Mouse (Mus musculus): ENCODE results near the gene Zfr2.
A peak's percentile ranks its signal among the peaks of the same experiment; 100 is the strongest.

Zfr2 gene

GRCm38 (mm10) chr10:81247804-81248203 lies 14.8 kb downstream of the Zfr2 start:
- no peak for DNase-seq (ENCODE audit: low spot score in 2 of 2)

- DNase-seq (ENCODE audit: low spot score in 2 of 2): no peak
Measured at GRCm38 (mm10) chr10:81249442-81249841, 16.5 kb downstream of the Zfr2 start.

- DNase-seq (ENCODE audit: low spot score in 2 of 2): peak in 1 of 2 experiments; percentile 50
Measured at GRCm38 (mm10) chr10:81252424-81253419, 19.8 kb downstream of the Zfr2 start, which contains the start of gene Matk. Gene Matk (plus strand): TSS chr10:81252935.

- no peak for DNase-seq (ENCODE audit: low spot score in 2 of 2)
Measured at GRCm38 (mm10) chr10:81254886-81255285, 21.9 kb downstream of the Zfr2 start.

GRCm38 (mm10) chr10:81257158-81258039 lies 24.4 kb downstream of the Zfr2 start:
- peak in 1 of 2 experiments; percentile 57 for DNase-seq (ENCODE audit: low spot score in 2 of 2)

GRCm38 (mm10) chr10:81259225-81259884 lies 26.4 kb downstream of the Zfr2 start:
- no peak for DNase-seq (ENCODE audit: low spot score in 2 of 2)

GRCm38 (mm10) chr10:81261025-81261424 lies 28.1 kb downstream of the Zfr2 start:
- no peak for DNase-seq (ENCODE audit: low spot score in 2 of 2)

GRCm38 (mm10) chr10:81265540-81265939 lies 32.6 kb downstream of the Zfr2 start:
- no peak for DNase-seq (ENCODE audit: low spot score in 2 of 2)

- peak; percentile 98 for DNase-seq (ENCODE audit: low spot score in 2 of 2)
Measured at GRCm38 (mm10) chr10:81266211-81267105, 33.5 kb downstream of the Zfr2 start, which contains the start of the genes Mrpl54 and Apba3. Gene Mrpl54 (minus strand): TSS chr10:81266934. Gene Apba3 (plus strand): TSS chr10:81266960.

- DNase-seq (ENCODE audit: low spot score in 2 of 2): peak; percentile 56 to 80
Measured at GRCm38 (mm10) chr10:81268056-81268455, 35.1 kb downstream of the Zfr2 start.

- DNase-seq (ENCODE audit: low spot score in 2 of 2): no peak
Measured at GRCm38 (mm10) chr10:81268643-81269412, 35.9 kb downstream of the Zfr2 start.

GRCm38 (mm10) chr10:81272356-81272755 lies 39.4 kb downstream of the Zfr2 start:
- no peak for DNase-seq (ENCODE audit: low spot score in 2 of 2)

- DNase-seq (ENCODE audit: low spot score in 2 of 2): no peak
Measured at GRCm38 (mm10) chr10:81273842-81274241, 40.9 kb downstream of the Zfr2 start.

- DNase-seq (ENCODE audit: low spot score in 2 of 2): no peak
Measured at GRCm38 (mm10) chr10:81277676-81278075, 44.7 kb downstream of the Zfr2 start.

GRCm38 (mm10) chr10:81279496-81279895 lies 46.5 kb downstream of the Zfr2 start:
- DNase-seq (ENCODE audit: low spot score in 2 of 2): no peak

- DNase-seq (ENCODE audit: low spot score in 2 of 2): no peak
Measured at GRCm38 (mm10) chr10:81284189-81284588, 51.2 kb downstream of the Zfr2 start.

GRCm38 (mm10) chr10:81284719-81285118 lies 51.8 kb downstream of the Zfr2 start:
- DNase-seq (ENCODE audit: low spot score in 2 of 2): no peak

- peak; percentile 91 to 94 for DNase-seq (ENCODE audit: low spot score in 2 of 2)
Measured at GRCm38 (mm10) chr10:81285694-81286450, 52.9 kb downstream of the Zfr2 start.

GRCm38 (mm10) chr10:81286586-81286985 lies 53.6 kb downstream of the Zfr2 start:
- DNase-seq (ENCODE audit: low spot score in 2 of 2): peak in 1 of 2 experiments; percentile 53
